Mouse (Mus musculus) liver, adult 2 months (tissue): ENCODE results near the gene Pan3. TPM values are rescaled to one million over a fixed set of nuclear protein-coding genes. Genes with fewer than 3 reads are reported as not detected.

Experiments used
- DNase-seq: peaks from one replicate; pipeline ENCODE4 v3.0.0-alpha.2; 2011; ENCODE audit warnings: low read depth, low spot score; ENCODE audit errors: extremely low read depth
- H3K27ac ChIP-seq: fragments of 200-500 bp; replicated peaks from 2 replicates; pipeline ENCODE4 v1.5.1; 2012; ENCODE audit warnings: low read depth, mild to moderate bottlenecking, control low read depth, inconsistent platforms, low read length; ENCODE audit not compliant: insufficient read depth
- H3K27me3 ChIP-seq: fragments of 200-500 bp; 2 replicates; pipeline ENCODE4 v1.6.1; 2012; ENCODE audit warnings: mild to moderate bottlenecking, moderate library complexity, low read length, inconsistent platforms; ENCODE audit not compliant: control insufficient read depth, insufficient read depth
- H3K36me3 ChIP-seq: fragments of 200-500 bp; 2 replicates; pipeline ENCODE4 v1.6.1; 2012; ENCODE audit warnings: low read length, inconsistent platforms; ENCODE audit not compliant: control insufficient read depth, insufficient read depth
- H3K4me1 ChIP-seq: fragments of 200-500 bp; 2 replicates; pipeline ENCODE4 v1.6.1; 2011; ENCODE audit warnings: low read length; ENCODE audit not compliant: control insufficient read depth, insufficient read depth
- H3K4me3 ChIP-seq: fragments of 200-500 bp; 2 replicates; pipeline ENCODE4 v1.5.1; 2011; ENCODE audit warnings: low read depth, mild to moderate bottlenecking, control low read depth, low read length, moderate library complexity; ENCODE audit not compliant: insufficient read depth
- H3K79me2 ChIP-seq: fragments of 200-500 bp; 2 replicates; pipeline ENCODE4 v1.6.1; 2012; ENCODE audit warnings: inconsistent platforms, mild to moderate bottlenecking, low read length, moderate library complexity; ENCODE audit not compliant: control insufficient read depth, insufficient read depth
- H3K9ac ChIP-seq: fragments of 200-500 bp; 2 replicates; pipeline ENCODE4 v1.6.1; 2012; ENCODE audit warnings: low read depth, mild to moderate bottlenecking, control low read depth, inconsistent platforms, low read length
- CTCF ChIP-seq: fragments of 200-500 bp; IDR thresholded peaks from 2 replicates; pipeline ENCODE4 v1.5.1; 2011; ENCODE audit warnings: low read depth, low read length, control low read depth
- POLR2A ChIP-seq: fragments of 200-500 bp; IDR thresholded peaks from 2 replicates; pipeline ENCODE4 v1.6.1; 2011; ENCODE audit warnings: low read length, control low read depth; ENCODE audit not compliant: insufficient read depth; ENCODE audit errors: extremely low read depth
- WGBS: fragments of 180-500 bp; shearing (Covaris S2); methylation state at CpG from one replicate; pipeline ENCODE4 v1.1.7; 2018; 5-methylcytosine and 5-hydroxymethylcytosine counted together
- polyA plus RNA-seq: library from polyadenylated mRNA; depleted of rRNA; stranded (reverse); fragments of >200 nt; gene quantifications from 2 replicates; pipeline ENCODE4 v1.2.3, GENCODE M21; 2012; rRNA removed
- total RNA-seq: library from RNA; depleted of rRNA; stranded (reverse); fragments of >200 nt; gene quantifications from 2 replicates; pipeline ENCODE4 v1.2.3, GENCODE M21; 2014; rRNA removed

The Pan3 gene
- 42.7 and 47.1 TPM in 2 replicates for total RNA-seq
- 6.9 and 11.6 TPM in 2 replicates for polyA plus RNA-seq

DNA sequence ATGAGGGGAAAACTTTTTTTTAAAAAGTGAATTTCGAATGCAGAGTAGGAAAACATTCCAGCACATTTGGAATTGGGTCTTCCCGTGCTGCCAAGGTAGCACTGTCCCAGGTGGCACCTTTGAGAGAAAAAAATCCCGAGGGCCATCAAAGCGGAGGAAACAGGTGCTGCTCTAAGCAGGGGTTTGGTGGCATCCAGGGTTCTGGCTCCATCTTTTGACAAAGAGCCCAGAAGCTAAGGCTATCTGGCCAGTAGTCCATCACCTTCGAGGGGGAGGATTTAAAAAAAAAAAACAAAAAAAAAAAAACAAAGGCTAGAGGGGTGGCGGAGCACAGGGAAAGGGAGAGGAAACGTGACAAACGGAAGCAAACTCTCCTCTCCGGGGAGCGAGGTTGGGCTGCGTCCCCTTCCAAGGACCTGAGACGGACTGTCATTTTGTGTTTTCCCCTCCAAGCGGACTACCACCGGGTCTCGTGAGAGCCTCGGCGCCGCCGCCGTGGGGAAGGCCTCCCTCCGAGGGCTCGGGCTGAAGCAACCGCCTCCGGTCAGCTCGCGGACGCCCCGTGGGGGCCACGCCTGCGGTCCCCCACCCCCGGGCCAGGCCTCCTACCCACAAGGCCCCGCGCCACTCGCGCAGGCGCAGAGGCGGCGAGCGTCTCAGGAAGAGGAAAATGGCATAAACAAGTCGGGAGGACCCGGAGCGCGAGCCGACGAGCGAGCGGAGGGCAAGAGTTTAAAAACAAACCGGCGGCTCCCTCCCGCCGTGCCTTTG lies at the start of gene Pan3:
Gene Pan3, plus strand, starts transcription at position 627 of the 771 bp plus-strand sequence.
- TF ChIP-seq POLR2A: peak; percentile 92
- no peak for TF ChIP-seq CTCF
- peaks cover 18% of the 10 kb centered on the region for H3K4me1 ChIP-seq

DNA sequence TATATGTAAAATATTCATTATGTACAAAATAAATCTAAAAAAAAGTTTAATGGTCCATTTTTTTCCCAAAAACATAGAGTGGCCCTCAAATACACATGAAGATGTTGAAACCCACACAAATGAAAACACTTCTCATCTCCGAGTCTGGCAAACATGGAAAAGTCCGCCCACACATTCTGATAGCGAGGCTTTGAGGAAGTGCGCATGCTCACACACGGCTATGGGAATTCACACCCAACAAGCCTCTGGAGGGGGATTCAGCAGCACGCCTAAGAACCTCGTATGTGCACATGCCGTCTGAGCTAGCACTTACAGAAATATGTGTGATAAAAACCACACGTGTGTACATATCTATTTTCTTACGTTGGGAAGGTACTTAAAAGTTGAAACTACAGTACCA lies 48.6 kb upstream of the Pan3 start:
- DNase-seq: no peak
- WGBS: 79% methylated on average over 10 of the region's 10 CpGs
- TF ChIP-seq POLR2A: no peak
- no peak for TF ChIP-seq CTCF

More for the DNA sequence above, at the start of gene Pan3:
- Histone ChIP-seq H3K79me2 (peaks cover 32% of the 10 kb centered on the region), H3K4me3 (peak within 1 kb of the TSS; percentile 87), H3K27ac (peak within 1 kb of the TSS; percentile 99), H3K36me3 (no peaks in the 10 kb centered on the region), H3K27me3 (no peaks in the 10 kb centered on the region), H3K9ac (peak within 1 kb of the TSS; percentile 100)
- DNase-seq: peak; percentile 74
- WGBS: under 1% methylated on average over 51 of the region's 51 CpGs

GRCm38 (mm10) chr5:147386865-147387264 lies 43.1 kb upstream of the Pan3 start:
- H3K79me2 ChIP-seq: no peaks in the 10 kb centered on the region
- H3K27me3 ChIP-seq: peaks cover 3% of the 10 kb centered on the region; the same call in 1 of the 2 replicates
- no peak overlapping the region for H3K9ac ChIP-seq
- H3K4me3 ChIP-seq: no peak overlapping the region
- 80% methylated on average over 13 of the region's 13 CpGs for WGBS
- H3K36me3 ChIP-seq: no peaks in the 10 kb centered on the region
- H3K4me1 ChIP-seq: no peaks in the 10 kb centered on the region
- H3K27ac ChIP-seq: no peak overlapping the region
- TF ChIP-seq CTCF (no peak), POLR2A (no peak)
- no peak for DNase-seq

More for the DNA sequence above, 48.6 kb upstream of the Pan3 start:
- no peak overlapping the region for H3K9ac ChIP-seq
- no peak overlapping the region for H3K27ac ChIP-seq
- H3K36me3 ChIP-seq: no peaks in the 10 kb centered on the region
- no peaks in the 10 kb centered on the region for H3K79me2 ChIP-seq
- H3K4me3 ChIP-seq: no peak overlapping the region
- H3K4me1 ChIP-seq: no peaks in the 10 kb centered on the region
- no peaks in the 10 kb centered on the region for H3K27me3 ChIP-seq

- no peaks in the 10 kb centered on the region for H3K4me1 ChIP-seq
- no peak overlapping the region for H3K9ac ChIP-seq
- 70% methylated on average over 9 of the region's 9 CpGs for WGBS
- peaks cover 3% of the 10 kb centered on the region; the same call in 1 of the 2 replicates for H3K27me3 ChIP-seq
- no peaks in the 10 kb centered on the region for H3K79me2 ChIP-seq
- no peak for DNase-seq
- no peak overlapping the region for H3K4me3 ChIP-seq
- H3K36me3 ChIP-seq: no peaks in the 10 kb centered on the region
- no peak overlapping the region for H3K27ac ChIP-seq
- TF ChIP-seq CTCF: no peak
- TF ChIP-seq POLR2A: no peak
Measured at GRCm38 (mm10) chr5:147388376-147389008, 41.5 kb upstream of the Pan3 start.

GRCm38 (mm10) chr5:147389052-147389451 lies 40.9 kb upstream of the Pan3 start:
- no peak overlapping the region for H3K27ac ChIP-seq
- no peaks in the 10 kb centered on the region for H3K36me3 ChIP-seq
- peaks cover 3% of the 10 kb centered on the region; the same call in 1 of the 2 replicates for H3K27me3 ChIP-seq
- 69% methylated on average over 5 of the region's 5 CpGs for WGBS
- TF ChIP-seq CTCF (no peak), POLR2A (no peak)
- no peak overlapping the region for H3K4me3 ChIP-seq
- H3K4me1 ChIP-seq: no peaks in the 10 kb centered on the region
- no peak overlapping the region for H3K9ac ChIP-seq
- H3K79me2 ChIP-seq: no peaks in the 10 kb centered on the region
- DNase-seq: no peak

DNA sequence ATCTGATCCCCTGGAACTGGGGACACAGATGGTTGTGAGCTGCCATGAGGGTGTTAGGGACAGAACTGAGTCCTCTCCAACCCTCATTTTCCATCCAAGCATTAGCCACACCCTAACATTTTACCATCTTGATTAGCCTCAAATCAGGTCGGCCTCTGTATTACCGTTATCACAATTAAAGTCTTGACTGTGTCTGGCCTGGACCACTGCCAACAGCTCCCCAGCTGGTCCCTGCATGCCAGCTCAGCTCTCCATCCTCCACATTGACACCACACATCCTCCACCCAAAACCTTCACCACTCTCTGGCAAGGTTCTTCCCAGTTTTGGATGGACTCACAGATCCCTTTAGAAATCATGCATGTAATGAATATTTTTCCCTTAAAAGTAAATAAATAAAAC lies 39.2 kb upstream of the Pan3 start:
- H3K4me3 ChIP-seq: no peak overlapping the region
- no peaks in the 10 kb centered on the region for H3K79me2 ChIP-seq
- no peak for DNase-seq
- no peak overlapping the region for H3K9ac ChIP-seq
- H3K36me3 ChIP-seq: no peaks in the 10 kb centered on the region
- WGBS: 77% methylated on average over 2 of the region's 2 CpGs
- TF ChIP-seq CTCF (no peak), POLR2A (no peak)
- H3K27ac ChIP-seq: no peak overlapping the region
- no peaks in the 10 kb centered on the region for H3K4me1 ChIP-seq
- peaks cover 3% of the 10 kb centered on the region; the same call in 1 of the 2 replicates for H3K27me3 ChIP-seq
